Mouse (Mus musculus): ENCODE measurements around the gene Cwc25.

The Cwc25 gene

GRCm38 (mm10) chr11:97766154-97766881 is at the start of gene Cwc25:
Gene Cwc25 (minus strand): TSS chr11:97766556.
- peak; percentile 92 for DNase-seq

- DNase-seq = no peak
These were observed 49.4 kb upstream of the Cwc25 start for GRCm38 (mm10) chr11:97815736-97816135.

DNA sequence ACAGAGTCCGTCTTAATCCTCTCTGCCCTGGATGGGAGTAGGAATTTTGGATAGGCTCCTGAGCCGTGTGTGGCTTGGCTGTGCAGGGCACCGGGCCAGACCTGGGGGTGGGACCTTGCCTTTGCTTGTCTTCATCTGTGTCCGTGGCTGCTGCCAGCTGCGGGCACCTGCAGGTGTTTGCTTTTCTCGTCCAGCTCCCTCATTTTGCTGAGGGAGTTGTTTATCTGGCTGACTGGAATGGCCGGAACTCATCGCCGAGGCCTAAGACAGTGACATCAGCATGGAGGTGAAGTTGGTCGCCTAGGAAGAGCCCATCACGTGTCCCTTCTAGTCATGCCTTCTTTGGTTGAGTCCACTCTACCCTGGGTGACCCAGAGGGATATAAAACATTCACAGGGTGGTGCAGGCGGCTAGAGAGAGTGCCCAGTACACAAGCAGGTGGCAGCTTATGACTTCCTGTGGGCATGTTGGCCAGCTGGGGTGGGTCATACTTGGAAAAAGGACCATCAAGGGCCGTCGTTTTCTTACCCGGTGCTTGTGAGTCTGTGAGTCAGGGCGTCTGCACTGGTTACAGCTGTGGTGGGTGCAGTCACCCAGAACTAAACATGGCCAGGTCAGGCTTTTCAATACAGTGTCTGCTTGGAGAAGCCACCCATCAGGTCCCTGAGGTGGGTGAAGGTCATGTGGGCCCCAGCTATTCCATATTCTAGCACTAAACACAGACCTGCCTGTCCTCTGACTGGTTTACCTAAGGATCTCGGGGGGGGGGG is 47.6 kb upstream of the Cwc25 start:
- DNase-seq = no peak

DNA sequence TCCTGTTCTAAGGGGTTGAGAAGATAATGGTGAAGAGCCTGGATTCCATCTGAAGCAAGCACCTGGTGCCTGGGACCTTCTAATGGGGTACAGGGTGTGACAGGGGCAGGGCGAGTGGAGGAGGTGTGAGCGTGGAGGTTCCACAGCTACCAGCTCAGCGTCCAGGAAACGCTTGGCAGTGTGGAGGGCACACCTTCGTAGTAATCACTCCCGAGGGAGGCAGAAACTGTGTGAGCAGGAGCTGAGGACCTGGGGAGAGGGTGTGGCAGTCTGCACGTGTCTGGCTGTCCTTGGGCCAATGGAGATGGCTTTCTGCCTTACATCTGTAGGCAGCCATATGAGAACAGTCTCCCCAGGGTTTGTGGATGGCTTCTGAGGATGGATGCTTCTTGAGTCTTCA is 46.7 kb upstream of the Cwc25 start:
- DNase-seq = no peak

GRCm38 (mm10) chr11:97812491-97812921 is 46.1 kb upstream of the Cwc25 start:
- DNase-seq = no peak

- no peak for DNase-seq
These were observed 45.4 kb upstream of the Cwc25 start for GRCm38 (mm10) chr11:97811569-97812362.

GRCm38 (mm10) chr11:97810970-97811369 is 44.6 kb upstream of the Cwc25 start:
- DNase-seq = no peak

DNA sequence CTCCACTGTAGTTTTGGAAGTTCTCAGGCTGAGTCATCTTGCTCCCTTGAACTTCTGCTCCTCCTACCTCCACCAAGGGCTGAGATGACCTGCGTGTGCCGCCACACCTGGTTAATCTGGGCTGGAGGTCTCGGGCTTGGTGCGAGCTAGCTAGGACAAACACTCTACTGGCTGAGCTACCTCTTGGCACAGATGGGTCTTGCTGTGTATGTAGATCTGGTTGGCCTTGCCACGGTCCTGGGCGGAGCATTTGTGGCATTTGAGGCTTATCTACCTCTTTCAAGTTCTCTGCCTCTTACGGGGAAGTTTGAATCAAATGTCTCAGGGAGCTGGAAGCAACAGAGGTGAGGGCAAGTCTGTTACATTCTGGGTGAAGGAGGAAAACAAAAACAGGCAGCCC is 44.0 kb upstream of the Cwc25 start:
- DNase-seq = no peak

- no peak for DNase-seq
These were observed 43.1 kb upstream of the Cwc25 start for GRCm38 (mm10) chr11:97809235-97810121.

GRCm38 (mm10) chr11:97808621-97809234 is 42.4 kb upstream of the Cwc25 start:
- peak; percentile 63 for DNase-seq

DNA sequence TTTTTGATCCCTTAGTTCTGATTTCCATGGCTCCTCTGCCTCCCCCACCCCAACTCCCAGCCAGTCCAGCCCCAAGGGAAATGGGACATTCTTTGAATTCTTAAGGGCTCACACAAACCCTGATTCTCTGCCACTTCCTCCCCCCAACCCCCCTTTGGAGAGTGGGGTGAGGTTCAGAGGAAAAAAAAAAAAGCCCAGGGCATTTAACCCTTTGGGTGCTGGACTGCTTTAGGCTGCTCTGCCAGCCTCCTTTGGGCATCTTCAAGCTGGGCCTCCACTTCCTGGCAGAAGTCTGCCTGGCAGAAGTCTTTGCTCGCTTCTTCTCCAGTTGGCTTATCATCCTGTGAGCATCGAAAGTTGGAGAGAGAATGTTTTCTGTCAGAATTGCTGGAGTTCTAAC is 41.7 kb upstream of the Cwc25 start:
- no peak for DNase-seq

DNA sequence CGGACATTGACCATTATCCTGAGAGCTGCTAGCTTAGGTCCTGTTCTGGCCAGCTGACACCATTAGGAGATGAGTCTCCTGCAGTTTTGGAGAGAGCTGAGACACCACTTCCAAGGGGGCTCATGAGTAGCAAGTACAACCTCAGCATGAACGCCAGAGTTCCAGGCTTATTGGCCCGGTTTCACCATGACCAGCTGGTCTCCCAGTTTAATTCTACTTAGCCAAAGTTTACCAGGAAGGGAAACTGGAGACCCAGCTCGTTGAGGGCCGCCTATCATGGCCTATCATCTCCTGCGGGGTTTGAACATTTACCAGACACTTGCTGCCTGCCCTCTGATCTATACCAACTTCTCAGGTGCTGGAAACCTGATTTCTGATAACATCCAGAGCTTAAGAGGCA is 41.3 kb upstream of the Cwc25 start:
- DNase-seq = no peak

DNA sequence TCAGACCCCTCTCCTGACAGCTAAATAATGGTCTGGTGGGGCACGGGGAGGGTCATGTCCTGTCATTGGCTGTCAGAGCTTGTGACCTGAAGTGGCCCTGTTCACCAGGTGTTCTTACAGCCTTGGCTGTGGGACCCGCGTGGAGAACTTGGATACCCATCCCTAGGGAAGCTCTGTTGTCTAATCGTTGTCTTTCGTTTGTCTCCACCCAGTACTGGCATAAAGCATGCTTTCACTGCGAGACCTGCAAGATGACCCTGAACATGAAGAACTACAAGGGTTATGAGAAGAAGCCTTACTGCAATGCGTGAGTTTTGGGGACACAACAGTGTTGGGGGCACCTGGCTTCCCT is 40.2 kb upstream of the Cwc25 start:
- DNase-seq = no peak

GRCm38 (mm10) chr11:97805662-97806612 is 39.6 kb upstream of the Cwc25 start:
- DNase-seq = no peak

- no peak for DNase-seq
These were observed 38.7 kb upstream of the Cwc25 start for GRCm38 (mm10) chr11:97804841-97805661.

GRCm38 (mm10) chr11:97803847-97804246 is 37.5 kb upstream of the Cwc25 start:
- DNase-seq = no peak

DNA sequence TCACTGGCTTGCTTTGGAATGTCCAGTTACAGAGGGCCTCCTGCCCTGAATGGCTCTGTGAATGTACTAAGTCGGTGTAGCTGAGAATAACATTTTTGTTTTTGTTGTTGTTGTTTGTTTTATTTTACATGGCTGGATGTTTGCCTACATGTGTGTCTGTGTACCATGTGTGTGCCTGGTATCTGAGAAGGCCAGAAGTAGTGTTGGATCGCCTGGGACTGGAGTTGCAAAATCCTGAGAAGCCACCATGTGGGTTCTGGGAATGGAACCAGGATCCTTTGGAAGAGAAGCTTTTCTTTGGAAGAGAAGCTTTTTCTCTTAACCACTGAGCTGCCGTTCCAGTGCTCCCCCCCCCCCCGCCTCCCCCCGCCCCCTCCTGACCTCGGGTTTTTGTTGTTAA is 36.1 kb upstream of the Cwc25 start:
- DNase-seq = no peak

- DNase-seq = no peak
These were observed 35.8 kb upstream of the Cwc25 start for GRCm38 (mm10) chr11:97802194-97802470.

GRCm38 (mm10) chr11:97801409-97802193 is 35.2 kb upstream of the Cwc25 start:
- DNase-seq = peak; percentile 66
